Mouse (Mus musculus) urinary bladder, adult 18-20 months (tissue): ENCODE measurements around the gene Ndc1.

ENCODE experiments used
- DNase-seq, 2 experiments: peaks; one replicate each; pipeline ENCODE4 v3.0.0; 2022; ENCODE audit warnings: low spot score in 2 of 2, mixed read lengths in 2 of 2

Ndc1 gene

DNA sequence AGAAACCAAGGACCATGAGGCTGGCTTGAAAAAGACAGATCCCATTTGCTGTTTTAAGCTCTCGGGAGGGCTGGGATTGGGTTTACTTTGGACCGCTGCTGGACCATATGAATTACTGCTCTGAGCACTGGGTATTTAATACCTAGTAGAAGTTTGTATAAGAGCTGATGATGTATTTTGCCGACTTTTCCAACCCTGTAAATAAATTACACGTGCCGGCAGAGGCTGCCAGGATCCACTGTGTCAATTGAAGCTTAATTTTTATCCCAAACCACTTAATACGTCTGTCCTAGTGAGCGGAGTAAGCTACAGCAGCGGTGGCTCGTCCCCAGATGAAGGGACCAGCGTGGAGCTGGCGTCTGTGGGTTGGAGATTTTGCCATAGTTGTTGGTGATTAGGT is 74.7 kb downstream of the Ndc1 start:
- no peak for DNase-seq

DNA sequence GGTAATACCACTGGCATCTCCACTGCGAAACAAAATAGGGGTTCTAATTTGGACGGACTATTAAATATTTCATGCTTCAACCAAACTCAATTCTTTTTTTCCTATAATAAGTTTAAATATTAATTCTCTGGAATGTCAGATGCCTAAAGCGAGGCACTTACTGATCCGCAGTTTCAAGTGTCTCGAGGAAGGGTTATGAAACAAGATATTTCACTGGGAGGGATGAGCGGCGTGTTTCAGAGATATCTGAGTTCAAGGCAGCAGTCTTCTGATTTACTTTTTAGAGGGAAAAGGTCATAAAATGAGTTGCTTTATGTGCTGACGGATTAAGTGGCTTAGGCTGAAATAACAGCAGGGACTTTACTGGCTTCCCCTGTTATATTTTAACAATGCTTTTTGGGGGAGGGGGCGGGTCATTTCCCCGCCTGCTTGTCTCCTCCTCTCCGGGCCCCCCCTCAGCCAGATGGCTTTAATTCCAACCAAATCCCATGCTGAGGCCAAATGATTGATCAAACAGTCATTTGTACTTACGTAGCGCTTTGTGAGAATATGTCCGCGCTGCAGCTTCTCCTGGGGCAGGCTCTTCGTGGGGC is 75.4 kb downstream of the Ndc1 start:
- no peak for DNase-seq

DNA sequence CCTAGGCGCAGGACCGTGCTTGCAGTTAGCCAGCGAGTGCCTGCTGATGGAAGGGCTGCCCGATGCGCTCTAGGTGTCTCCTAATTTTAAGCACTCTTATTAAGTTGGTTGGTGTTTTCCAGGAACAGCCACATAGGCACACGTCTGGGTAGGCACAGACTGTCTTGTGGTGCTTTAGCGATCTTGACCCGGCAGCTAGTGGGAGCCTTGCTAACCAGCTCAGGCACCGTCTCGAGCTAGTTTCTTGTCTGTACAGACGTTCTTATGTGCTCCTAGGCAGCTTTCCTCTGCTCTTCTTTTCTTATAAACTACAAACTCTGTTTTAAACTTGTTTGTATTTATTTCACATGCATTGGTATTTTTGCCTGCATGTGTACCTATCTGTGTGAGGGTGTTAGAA is 76.0 kb downstream of the Ndc1 start:
- DNase-seq: no peak

DNA sequence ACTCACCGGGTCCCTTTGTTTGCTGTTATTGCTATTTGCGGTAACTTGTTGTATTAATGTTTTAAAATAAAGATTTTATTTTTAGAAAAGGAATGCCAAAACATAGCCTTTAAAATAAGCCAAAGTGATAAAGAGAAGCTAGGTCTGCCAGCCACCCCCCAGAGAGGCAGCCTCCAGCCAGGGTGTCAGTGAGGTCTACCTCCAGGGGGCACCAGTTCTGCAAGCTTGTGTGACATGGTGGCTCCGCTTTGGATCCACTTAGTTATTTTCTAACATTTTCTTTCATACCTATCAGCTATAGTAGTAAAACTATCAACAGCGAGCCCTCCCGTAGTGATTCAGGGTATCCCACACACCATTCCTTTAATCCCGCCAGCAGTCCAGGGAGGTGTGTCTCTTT is 80.9 kb downstream of the Ndc1 start:
- DNase-seq: no peak

DNA sequence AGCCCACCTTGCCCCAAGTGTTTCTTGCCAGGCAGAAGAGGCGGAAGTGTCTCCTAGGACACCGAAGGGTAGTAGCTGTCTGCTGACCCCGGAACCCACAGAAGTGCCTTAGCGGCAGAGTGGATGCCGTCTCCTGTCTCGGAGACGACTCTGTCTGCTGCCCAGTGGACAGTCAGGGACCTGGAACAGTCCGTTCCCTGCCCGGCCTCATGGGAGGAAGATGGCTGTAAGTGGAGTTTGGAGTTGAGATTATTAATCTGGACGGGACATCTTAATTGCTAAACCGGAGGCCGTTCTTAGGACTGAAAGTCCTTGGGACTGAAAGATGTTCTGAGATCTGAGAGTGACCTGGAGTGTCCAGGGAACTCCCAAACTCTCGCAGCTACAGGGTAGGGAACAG is 81.9 kb downstream of the Ndc1 start:
- DNase-seq: no peak

DNA sequence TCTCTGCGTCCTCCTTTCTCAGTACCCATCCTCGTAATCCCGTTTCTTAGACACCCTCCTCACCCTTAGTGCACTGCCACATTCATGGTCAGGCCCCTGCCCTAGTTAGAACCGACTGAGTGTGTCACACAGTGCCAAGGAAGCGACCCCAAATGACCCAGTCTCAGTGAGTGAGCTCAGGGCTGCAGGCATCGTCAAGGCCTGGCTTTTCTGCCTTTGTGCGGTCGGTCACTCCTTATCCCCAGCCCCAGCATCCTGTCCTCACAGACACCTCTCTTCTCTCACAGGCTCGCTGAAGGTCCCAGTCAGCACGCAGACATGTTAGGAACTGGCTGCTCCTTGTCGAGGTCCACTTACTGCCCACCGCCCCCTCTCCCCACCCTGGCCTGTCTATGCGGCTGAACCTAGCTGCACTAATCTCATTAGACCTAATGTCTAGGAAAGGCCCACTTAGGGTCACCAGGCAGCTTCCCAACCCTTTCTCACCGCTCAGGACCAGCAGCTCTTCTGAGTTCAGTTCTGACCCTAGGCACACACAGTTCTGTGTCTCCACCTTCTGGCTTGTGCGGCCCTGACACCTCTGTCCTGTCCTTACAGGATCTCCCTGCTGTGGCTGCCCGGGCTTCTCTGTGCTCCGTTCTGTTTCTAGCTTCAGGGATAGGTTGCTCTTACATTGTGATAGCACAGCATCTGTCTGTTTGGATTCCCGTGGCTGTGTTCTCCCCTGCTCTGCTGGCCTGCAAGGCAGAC is 84.9 kb downstream of the Ndc1 start:
- DNase-seq: no peak

DNA sequence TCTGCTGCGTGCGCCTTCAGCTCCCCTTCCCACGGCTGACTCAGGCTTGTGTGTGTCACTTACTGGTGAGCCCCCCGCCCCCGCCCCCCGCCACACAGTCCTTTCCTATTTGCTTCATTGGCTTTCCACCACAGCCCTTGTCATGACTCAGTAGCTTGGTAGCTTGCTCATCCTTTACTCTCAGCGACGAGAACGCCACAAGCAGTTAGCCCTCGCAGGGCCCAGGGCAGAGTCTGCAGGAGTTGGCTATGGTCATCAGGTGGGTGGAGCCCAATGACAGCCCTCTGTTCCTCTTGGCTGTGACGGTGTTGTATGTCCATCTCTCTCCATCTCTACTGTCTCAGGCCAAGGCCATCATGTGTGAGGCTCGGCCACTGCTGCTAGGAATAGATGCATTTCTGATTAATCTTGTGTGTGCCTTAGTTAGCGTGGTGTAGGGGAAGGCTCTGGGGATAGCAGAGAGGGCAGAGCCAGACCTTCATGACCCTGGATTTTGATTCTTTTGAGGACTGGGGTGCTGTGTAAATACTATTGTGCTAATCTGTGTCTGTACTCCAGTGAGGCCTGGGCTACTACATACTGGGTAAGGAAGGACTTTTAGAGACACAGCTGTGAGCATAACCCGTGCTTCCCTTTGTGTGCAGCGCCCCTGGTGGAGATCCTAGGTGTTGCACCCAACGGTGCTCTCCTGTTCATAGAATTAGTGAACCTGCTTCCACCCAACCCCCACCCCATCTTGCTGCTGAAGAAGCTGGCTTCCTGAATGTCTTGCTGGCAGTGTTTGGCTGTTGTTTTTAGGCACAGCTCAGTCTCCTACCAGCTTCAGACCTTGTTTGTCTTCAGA is 85.8 kb downstream of the Ndc1 start:
- peak; percentile 57 to 76 for DNase-seq

DNA sequence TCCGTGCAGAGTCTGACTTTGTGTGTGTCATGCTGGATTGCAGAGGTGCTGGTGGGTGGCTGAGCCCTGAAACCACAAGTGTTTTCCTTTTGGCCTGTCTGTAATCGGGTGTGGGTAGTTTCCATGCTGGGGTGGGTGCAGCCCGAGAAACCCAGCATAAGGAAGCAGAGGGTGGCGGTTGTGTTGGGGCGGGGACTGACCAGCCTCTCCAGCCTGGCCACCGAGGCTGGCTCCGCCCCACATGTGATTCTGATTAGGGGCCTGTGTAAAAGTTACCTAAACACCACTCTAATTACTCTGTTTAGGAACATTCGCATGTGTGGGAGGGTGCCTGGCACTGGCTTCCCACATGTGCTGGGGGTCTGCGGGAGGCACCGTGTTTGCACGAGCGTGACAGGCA is 90.0 kb downstream of the Ndc1 start:
- DNase-seq: no peak

DNA sequence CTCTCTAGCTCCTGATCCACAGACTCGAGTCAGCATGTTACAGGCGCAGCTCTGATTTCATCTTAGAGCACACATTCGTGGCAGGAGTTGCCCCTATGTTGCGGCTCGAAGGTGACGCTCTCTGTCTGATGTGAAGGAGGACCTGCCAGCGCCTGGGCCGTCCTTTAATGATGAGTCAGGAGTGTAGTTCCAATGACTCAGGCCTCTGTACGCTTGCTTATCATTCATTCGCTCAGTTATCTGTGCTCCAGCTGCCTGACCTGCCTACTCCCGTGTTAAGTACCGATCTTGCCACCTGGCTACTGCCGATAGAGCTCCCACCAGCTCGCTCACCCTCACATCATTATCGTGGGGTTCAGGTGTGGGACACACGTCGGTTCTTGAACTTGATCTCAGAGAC is 91.3 kb downstream of the Ndc1 start:
- DNase-seq: no peak

DNA sequence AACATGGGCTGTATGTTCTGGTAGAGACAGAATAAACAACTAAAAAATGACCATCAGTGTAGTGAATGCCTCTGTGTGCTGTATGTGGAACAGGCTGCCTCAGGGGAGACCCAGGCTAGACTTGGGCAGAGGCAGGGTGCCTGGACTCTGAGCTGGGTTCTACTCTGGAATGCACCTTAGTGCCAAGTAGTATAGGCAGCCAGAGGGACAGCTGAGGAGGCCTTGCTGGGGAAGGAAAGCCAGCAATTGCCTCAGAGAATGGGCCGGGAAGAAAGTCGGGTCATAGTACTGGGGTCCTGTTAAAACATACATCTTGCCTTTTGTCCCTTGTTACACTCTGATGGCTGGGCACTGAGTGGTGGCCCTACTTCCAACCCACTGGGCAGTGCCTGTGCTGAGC is 91.9 kb downstream of the Ndc1 start:
- no peak for DNase-seq

DNA sequence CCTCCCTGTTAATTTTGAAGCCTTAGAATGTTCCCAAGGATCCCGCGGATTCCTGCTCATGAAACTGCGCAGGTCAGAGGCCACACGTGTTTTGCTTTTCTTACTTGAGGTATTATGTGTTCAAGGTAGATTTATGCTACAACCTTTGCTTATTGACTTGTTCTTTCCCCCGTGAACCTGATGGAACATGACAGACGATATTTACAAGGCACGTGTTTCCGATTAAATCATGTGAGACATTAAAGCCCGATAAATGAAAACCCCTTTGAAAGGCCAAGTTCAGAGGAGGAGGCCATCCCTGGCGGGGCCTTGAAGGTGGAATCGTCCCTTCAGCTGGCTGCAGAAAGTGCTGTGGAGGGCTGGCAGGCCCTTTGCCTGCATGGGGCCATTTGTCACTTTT is 92.9 kb downstream of the Ndc1 start:
- DNase-seq: no peak
